Mouse (Mus musculus): Measurements from ENCODE around the gene Cenpv.

The Cenpv gene

DNA sequence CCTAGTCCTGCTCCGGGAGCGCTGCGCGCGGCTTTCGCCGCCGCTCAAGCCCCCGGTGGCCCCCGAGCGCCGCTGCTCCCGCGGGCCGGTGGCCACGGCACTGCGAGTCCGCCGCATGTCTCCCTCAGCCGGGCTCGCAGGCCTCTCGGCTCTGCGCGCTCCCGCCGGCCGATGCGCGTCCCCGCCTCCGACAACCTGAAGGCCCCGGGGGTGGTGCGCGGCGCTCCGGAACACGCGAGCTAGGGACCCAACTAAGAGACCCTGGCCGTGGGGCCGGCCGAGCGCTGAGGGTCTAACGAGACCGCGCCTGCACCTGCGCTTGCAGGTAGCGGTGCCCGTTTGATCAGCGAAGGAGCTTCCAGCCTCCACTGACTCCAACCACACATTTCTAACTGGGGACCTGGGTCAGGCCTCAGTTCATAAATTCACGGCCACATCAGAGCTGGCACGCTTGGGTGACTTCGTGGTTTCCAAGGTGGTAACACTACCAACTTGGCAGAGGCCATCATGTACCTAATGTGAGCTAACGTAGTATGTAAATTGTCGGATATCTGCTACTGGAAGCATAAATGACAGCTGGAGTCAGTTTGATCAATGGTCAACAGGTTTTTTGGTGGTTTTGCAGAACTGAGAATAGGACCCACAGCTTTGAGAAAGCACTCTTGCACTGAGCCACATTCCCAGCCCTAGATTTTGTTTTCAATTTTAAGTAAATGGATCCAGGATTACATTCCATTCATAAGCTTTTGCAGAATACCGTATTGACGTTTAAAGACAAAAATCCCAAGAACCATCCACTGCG, at the start of gene Cenpv:
Gene Cenpv (minus strand): TSS at position 173 of the 802 bp plus-strand sequence.
- peak; percentile 39 to 51 for DNase-seq (ENCODE audit: low read depth in 2 of 2, low spot score in 2 of 2)

- DNase-seq (ENCODE audit: low read depth in 2 of 2, low spot score in 2 of 2): no peak
These were observed 48.0 kb upstream of the Cenpv start for GRCm38 (mm10) chr11:62587034-62587433.

GRCm38 (mm10) chr11:62584671-62585206, 45.7 kb upstream of the Cenpv start:
- DNase-seq (ENCODE audit: low read depth in 2 of 2, low spot score in 2 of 2): no peak

DNA sequence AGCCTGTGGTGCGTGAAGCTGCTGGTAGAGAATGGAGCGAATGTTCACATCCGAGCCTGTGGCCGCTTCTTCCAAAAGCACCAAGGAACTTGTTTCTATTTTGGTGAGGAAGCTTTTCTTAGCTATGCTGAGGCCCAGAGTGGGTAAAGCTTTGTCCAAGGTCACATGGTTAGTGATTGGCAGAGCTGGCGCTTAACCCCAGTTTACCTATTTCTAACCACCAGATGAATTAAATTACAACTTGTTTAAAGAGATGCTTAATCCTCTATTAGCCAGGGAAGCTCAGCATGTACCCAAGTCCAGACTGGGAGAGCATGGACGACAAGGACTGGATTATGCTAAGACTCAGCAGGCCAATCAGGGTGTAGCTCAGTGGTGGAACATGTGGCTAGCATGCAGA, 44.0 kb upstream of the Cenpv start:
- no peak for DNase-seq (ENCODE audit: low read depth in 2 of 2, low spot score in 2 of 2)

DNA sequence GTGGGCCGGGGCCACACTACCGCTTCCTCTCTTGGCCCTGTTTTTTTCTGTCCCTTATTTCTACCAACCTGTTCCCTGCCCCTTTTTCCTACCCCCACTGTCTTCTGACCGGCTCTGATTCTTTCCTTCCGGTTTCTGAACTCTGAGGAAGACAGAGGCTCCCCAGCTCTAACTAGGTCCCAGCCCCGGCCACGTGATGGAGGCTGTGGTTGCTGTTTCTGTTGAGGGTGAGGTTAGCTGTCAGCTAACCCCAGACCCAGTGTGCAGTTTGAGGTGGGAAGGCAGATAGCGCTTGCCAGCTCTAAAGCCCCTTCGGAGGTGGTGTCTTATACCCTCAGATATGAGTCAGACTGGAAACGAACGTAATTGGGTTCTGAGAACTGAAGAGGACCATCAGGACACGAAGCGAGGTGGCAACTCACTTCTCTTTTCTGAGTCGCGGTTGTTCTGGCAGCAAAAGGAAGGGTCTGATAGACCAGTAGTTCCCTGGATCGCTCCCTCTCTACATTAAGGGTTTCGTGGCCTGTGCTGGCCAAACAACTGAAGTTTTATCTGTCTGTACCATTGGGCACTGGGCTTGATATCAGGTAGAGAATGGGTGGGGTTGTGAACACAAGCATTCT, 37.6 kb upstream of the Cenpv start:
- peak; percentile 71 to 81 for DNase-seq (ENCODE audit: low read depth in 2 of 2, low spot score in 2 of 2)

GRCm38 (mm10) chr11:62575659-62576438, 36.8 kb upstream of the Cenpv start:
- peak; percentile 18 to 23 for DNase-seq (ENCODE audit: low read depth in 2 of 2, low spot score in 2 of 2)

GRCm38 (mm10) chr11:62575297-62575658, 36.2 kb upstream of the Cenpv start:
- DNase-seq (ENCODE audit: low read depth in 2 of 2, low spot score in 2 of 2): peak; percentile 77 to 87

GRCm38 (mm10) chr11:62574703-62575085, 35.6 kb upstream of the Cenpv start:
- no peak for DNase-seq (ENCODE audit: low read depth in 2 of 2, low spot score in 2 of 2)

DNA sequence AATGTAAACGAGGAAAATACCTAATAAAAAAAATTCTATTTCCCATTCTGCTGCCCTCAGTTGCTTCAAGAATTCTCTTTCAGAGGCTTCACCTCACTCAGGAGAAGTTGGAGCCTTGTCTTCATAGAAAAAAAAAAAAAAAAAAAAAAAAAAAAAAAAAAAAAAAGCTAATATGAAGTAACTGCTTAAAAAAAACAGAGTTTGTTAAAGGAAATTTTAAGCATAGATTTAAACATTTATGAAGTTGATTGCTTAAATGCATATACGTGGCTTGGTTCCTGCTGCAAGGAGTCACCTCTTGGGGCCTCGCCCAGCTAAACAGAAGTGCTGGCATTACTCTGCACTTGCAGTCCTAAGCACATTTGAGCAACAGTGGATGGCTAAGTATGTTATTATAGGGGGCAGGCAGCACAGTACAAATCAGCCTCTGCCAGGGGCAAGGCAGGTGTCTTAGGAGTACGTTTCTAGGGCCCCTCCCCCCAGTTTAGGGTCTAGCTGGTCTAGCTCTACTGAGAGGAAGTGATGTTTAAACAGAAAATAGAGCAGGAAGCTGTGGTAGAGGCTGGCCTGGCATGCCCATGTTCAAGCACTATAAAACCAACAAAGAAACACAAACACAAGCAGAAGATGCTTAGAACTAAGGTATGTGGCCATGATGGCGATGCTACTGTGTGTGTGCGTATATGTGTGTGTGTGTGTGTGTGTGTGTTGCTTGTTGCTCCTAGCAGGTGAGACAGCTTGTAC, 35.1 kb upstream of the Cenpv start, which contains the start of gene Trpv2:
Gene Trpv2 (plus strand): TSS at position 528 of the 744 bp plus-strand sequence.
- peak in 1 of 2 experiments; percentile 44 for DNase-seq (ENCODE audit: low read depth in 2 of 2, low spot score in 2 of 2)

DNA sequence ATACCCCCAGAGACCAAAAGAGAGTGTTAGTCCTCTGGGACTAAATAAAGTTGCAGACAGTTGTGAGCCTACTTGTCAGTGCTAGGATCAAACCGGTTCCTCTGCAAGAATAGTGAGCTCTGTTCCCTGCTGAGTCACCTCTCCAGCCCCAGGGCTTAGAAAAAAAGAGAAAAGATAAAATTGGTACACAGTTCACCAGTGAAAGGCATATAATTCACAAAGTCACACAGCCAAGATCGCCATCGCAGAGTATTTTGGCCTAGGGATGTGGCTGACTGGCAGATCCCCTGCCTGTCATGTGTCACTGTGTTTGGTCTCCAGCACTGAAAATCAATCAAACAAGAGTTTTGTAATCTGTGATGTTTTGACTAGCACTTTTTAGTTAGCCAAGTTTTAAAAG, 29.2 kb upstream of the Cenpv start:
- DNase-seq (ENCODE audit: low read depth in 2 of 2, low spot score in 2 of 2): no peak

DNA sequence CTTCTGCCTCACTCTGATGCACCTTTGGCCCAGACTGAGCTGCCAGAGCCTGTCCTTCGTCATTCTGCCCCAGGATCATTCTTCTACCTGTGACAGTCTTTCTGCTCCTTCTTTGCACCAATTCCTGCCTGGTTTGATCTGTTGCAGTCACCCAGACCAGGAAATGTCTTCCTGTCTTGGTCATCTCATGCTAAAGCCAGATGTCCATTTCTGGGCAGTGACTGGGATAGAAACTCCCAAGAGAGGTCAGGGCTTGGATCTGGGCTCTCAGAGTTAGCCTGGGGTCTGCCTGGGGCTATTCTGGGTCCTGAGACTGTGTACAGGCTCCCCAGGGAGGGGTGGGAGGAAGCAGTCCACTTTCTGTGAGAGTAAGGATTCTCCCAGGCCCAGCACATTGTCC, 27.1 kb upstream of the Cenpv start:
- no peak for DNase-seq (ENCODE audit: low read depth in 2 of 2, low spot score in 2 of 2)

DNA sequence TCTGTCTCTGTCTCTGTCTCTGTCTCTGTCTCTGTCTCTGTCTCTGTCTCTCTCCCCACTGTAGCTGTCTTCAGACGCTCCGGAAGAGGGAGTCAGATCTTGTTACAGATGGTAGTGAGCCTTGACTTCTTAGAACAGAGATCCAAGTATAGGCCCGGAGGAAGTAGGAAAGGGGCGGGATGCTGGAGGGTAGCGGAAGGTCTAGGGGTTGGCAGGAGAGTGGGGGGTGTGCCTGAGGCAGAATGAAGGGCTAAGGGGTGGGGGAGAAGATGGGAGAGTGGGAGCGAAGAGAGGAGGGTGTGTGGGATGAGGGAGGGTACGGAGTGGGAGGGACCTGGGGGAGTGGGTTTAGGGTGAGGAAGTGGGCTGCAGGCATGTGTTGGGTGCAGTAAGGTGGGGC, 26.7 kb upstream of the Cenpv start:
- DNase-seq (ENCODE audit: low read depth in 2 of 2, low spot score in 2 of 2): no peak

DNA sequence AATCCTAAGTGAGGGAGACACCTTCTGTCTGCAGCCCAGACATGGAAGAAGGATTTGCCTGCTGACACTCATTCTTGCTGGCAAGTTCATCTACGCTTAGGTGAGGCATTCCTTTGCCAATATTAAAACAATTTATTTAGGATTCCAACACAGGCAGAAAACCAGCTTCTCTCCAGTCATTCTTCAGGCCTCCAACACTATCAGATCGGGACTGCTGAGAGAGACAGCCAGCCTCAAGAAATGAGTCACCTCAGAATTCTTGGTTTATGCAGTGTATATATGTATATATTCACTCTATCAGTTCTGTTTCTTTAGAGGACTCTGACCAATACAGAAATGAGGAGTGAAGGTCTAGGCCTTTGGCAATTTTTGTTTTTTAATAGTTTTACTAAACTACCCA, 24.5 kb upstream of the Cenpv start:
- DNase-seq (ENCODE audit: low read depth in 2 of 2, low spot score in 2 of 2): no peak

DNA sequence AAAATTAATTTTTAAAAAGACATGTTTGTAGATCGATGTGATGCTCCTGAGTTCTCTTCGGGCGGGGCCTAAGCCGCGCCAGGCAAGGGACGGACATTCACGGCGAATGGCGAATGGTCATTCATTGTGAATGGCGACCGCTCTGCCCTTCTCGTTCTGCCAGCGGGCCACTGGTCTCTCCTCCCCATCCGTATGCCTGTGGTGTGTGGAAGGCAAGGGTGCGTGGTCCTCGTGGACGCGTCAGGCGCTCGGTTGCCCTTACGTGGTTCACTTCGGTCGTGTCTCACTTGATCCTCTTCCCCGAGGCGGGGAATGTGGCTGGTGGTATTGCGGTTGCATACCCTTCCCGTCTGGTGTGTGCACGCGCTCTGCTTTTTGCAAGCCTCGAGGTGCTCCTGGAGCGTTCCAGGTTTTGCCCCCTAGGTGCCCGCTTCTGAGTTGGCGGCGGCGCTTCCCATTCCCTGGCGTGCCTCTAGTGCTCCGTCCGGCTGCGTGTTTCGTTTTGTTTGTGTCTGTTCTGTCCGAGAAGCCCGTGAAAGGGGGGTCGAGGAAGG, 21.5 kb upstream of the Cenpv start:
- DNase-seq (ENCODE audit: low read depth in 2 of 2, low spot score in 2 of 2): no peak

GRCm38 (mm10) chr11:62558961-62559646, 20.0 kb upstream of the Cenpv start:
- DNase-seq (ENCODE audit: low read depth in 2 of 2, low spot score in 2 of 2): no peak

GRCm38 (mm10) chr11:62558152-62558551, 19.1 kb upstream of the Cenpv start:
- DNase-seq (ENCODE audit: low read depth in 2 of 2, low spot score in 2 of 2): no peak

DNA sequence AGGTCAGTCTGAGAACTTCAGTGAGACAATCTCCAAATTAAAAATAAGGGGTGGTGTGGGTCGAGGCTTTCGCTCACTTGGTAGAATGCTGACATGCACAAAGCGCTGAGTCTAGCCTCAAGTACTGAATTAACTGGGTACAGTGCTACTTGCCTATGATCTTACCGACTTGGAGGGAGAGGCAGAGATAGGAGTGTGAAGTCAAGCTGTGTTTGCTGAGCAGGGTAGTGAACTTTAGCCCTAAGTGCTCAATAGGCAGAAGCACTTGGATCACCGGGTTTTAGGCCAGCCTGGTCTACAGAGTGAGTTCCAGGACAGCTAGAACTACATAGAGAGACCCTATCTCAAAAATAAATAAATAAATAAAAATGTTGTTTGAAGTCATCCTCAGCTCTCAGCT, 18.1 kb upstream of the Cenpv start:
- no peak for DNase-seq (ENCODE audit: low read depth in 2 of 2, low spot score in 2 of 2)

DNA sequence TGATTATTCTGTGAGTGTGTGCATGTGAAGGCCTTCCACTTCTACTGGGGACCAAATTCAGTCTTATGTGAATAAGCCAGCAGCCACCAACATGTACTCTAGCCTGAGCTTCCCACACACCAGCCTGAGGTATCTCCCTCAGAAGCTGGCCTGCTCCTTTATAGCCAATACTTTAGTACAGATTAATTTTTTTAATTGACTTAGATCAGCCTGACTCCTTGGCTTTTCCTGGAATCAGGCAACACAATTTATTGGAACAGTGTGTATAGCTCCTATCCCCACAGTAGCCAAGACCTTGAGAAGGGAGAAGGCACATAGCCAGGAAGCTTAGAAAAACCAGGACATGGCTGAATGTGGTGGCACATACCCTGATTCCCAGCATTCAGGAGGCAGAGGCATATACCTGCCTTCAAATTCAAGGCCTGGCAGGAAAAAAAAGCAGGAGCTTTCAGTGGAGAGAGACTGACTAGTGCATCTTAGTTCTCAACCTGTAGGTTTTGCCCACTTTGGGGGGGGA, 16.9 kb upstream of the Cenpv start:
- no peak for DNase-seq (ENCODE audit: low read depth in 2 of 2, low spot score in 2 of 2)

GRCm38 (mm10) chr11:62554934-62555517, 16.0 kb upstream of the Cenpv start:
- no peak for DNase-seq (ENCODE audit: low read depth in 2 of 2, low spot score in 2 of 2)
